Mouse (Mus musculus) gastrocnemius, postnatal 14 days (tissue): ENCODE measurements at regions not wholly inside any gene's neighbourhood (a gene's known extent, or its start where the extent isn't known, plus 50 kb on each side); places are given as distances from the start of the nearest gene placed in this dataset.

Source experiments
- DNase-seq: peaks from one replicate; pipeline ENCODE4 v3.0.0; 2021; ENCODE audit warnings: mixed read lengths
- intact Hi-C: fragments of 180-260 bp; cut with DNase I; formaldehyde crosslinking; loops from one replicate; pipeline ENCODE4 v1.15.1; 2025; ENCODE audit warnings: low total_unique reads

GRCm38 (mm10) chr15:63442146-63442780, 402.7 kb downstream of the Gsdmc2 start:
- intact Hi-C loops, result no loop called here
- DNase-seq, result no peak

- no peak for DNase-seq
- intact Hi-C loops, result no loop called here
These were observed 432.3 kb downstream of the Gsdmc2 start for GRCm38 (mm10) chr15:63412649-63413048.

- intact Hi-C loops, result no loop called here
- DNase-seq, result no peak
These were observed 433.2 kb downstream of the Gsdmc2 start for GRCm38 (mm10) chr15:63411771-63412118.

- DNase-seq, result no peak
- intact Hi-C loops, result no loop called here
These were observed 433.8 kb downstream of the Gsdmc2 start for GRCm38 (mm10) chr15:63410994-63411770.

GRCm38 (mm10) chr15:63400445-63400844, 444.5 kb downstream of the Gsdmc2 start:
- intact Hi-C loops, result no loop called here
- DNase-seq, result no peak

GRCm38 (mm10) chr15:63400011-63400410, 445.0 kb downstream of the Gsdmc2 start:
- DNase-seq, result peak; percentile 4
- intact Hi-C loops, result no loop called here

GRCm38 (mm10) chr15:63397485-63397884, 447.5 kb downstream of the Gsdmc2 start:
- DNase-seq, result no peak
- intact Hi-C loops, result no loop called here

GRCm38 (mm10) chr15:63377258-63377657, 467.7 kb downstream of the Gsdmc2 start:
- DNase-seq, result no peak
- intact Hi-C loops, result no loop called here

- intact Hi-C loops, result no loop called here
- DNase-seq, result no peak
These were observed 473.5 kb downstream of the Gsdmc2 start for GRCm38 (mm10) chr15:63371328-63372023.

- DNase-seq, result no peak
These were observed 480.5 kb downstream of the Gsdmc2 start for GRCm38 (mm10) chr15:63364473-63364872.

GRCm38 (mm10) chr15:63360402-63360801, 484.6 kb downstream of the Gsdmc2 start:
- intact Hi-C loops, result no loop called here
- DNase-seq, result peak; percentile 34

More at GRCm38 (mm10) chr15:63364473-63364872, 480.5 kb downstream of the Gsdmc2 start:
- intact Hi-C loops, result no loop called here

GRCm38 (mm10) chr15:63341730-63342129, 503.2 kb downstream of the Gsdmc2 start:
- DNase-seq, result no peak
- intact Hi-C loops, result no loop called here

- peak; percentile 72 for DNase-seq
- intact Hi-C loops, result no loop called here
These were observed 504.5 kb downstream of the Gsdmc2 start for GRCm38 (mm10) chr15:63340322-63341060.

GRCm38 (mm10) chr15:63319666-63320065, 525.3 kb downstream of the Gsdmc2 start:
- DNase-seq, result no peak
- intact Hi-C loops, result no loop called here

GRCm38 (mm10) chr15:63310426-63310825, 534.6 kb downstream of the Gsdmc2 start:
- intact Hi-C loops, result no loop called here
- no peak for DNase-seq

- intact Hi-C loops, result no loop called here
- no peak for DNase-seq
These were observed 545.7 kb downstream of the Gsdmc2 start for GRCm38 (mm10) chr15:63299311-63299710.

GRCm38 (mm10) chr15:63288534-63288933, 556.4 kb downstream of the Gsdmc2 start:
- DNase-seq, result no peak
- intact Hi-C loops, result no loop called here

GRCm38 (mm10) chr15:63286026-63286425, 559.0 kb downstream of the Gsdmc2 start:
- intact Hi-C loops, result no loop called here
- no peak for DNase-seq

- intact Hi-C loops, result no loop called here
- DNase-seq, result peak; percentile 11
These were observed 574.6 kb downstream of the Gsdmc2 start for GRCm38 (mm10) chr15:63270381-63270780.

GRCm38 (mm10) chr15:63265845-63266244, 579.1 kb downstream of the Gsdmc2 start:
- intact Hi-C loops, result no loop called here
- DNase-seq, result no peak
